Mouse (Mus musculus): ENCODE measurements around the gene Hist1h2ao. TPM values are rescaled to one million over a fixed set of nuclear protein-coding genes. Genes with fewer than 3 reads are reported as not detected.
"Not testable (repeated sequence)": the region's sequence is repeated elsewhere in the genome, so short reads cannot be mapped to it uniquely, and the experiment has no call there.

The Hist1h2ao gene
- not detected in 2 replicates for polyA plus RNA-seq (2012; ENCODE audit: insufficient read depth, insufficient read length, missing spikeins)

DNA sequence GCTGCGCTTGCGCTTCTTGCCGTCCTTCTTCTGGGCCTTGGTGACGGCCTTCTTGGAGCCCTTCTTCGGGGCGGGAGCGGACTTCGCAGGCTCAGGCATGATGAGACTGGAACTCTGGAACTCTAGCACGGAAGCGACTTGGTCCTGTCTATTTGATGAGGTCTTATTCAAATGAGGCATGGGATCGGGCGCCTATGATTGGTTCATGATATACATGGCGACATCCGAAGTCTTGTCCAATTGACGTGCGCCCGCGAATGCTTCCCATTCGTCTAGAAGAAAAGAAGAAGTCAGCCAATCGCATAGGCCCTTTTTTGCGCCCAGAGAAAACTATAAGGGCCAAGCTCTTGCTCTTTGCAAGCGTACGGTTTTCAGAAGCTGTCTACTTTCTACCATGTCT lies at the start of gene Hist1h2ao, which contains the start of gene Hist1h2bq:
Gene Hist1h2ao, plus strand, starts transcription at position 393 of the 400 bp plus-strand sequence.
Gene Hist1h2bq, minus strand, starts transcription at position 125 of the 400 bp plus-strand sequence.
- H3K27ac ChIP-seq (replicated peaks; ENCODE audit: low read depth, low read length); H3K4me1 ChIP-seq (ENCODE audit: control insufficient read depth, insufficient read depth, insufficient read length, low read length); H3K4me3 ChIP-seq (ENCODE audit: insufficient read depth, low read depth, low read length): not testable (repeated sequence)

DNA sequence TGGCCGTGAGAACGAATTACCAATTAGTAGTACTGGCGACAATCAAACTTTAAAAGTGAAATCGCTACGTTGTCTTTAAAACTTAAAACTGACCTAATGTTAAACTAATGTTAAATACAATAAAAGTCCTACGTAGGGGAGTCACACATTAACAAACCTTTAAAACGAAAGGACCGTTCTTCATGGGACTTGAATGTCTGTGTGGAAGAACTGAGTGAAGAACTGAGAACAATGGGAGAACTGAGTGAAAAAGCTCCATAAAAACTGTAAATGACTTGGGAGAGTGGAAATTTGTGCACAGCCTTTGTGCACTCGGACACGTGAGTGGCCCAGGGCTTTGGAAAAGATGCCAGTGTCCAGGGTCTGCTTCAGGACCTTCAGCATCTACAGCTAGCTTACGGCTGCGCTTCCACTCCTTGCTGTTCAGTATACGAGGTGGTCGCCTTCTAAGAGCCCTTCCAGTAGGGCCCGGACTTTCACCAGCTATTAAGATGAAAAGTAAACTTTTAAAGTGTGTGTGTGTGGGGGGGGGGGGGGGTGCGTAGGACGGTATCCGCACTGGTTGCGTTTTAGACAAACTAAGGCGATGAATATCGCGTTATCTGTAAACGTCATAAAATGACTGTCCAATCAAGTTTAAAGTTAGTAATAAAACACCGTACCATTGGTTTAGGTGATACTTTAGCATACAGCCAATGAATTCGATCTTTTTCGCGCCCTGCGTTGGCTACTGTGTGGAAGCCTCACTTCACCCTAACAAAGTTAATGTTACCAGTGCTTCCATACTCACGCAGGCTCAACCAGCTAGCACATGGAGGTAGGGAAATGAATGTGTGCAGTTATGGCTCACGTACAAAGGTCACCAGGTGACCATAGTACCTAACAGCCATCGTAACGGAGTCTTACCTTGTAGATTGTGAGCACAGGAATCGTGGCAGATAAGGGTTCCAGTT lies 31.2 kb upstream of the Hist1h2ao start:
- H3K4me3 ChIP-seq (ENCODE audit: insufficient read depth, low read depth, low read length), result peak overlapping the region; percentile 75
- H3K27ac ChIP-seq (replicated peaks; ENCODE audit: low read depth, low read length), result no peak overlapping the region
- H3K4me1 ChIP-seq (ENCODE audit: control insufficient read depth, insufficient read depth, insufficient read length, low read length), result no peaks in the 10 kb centered on the region

DNA sequence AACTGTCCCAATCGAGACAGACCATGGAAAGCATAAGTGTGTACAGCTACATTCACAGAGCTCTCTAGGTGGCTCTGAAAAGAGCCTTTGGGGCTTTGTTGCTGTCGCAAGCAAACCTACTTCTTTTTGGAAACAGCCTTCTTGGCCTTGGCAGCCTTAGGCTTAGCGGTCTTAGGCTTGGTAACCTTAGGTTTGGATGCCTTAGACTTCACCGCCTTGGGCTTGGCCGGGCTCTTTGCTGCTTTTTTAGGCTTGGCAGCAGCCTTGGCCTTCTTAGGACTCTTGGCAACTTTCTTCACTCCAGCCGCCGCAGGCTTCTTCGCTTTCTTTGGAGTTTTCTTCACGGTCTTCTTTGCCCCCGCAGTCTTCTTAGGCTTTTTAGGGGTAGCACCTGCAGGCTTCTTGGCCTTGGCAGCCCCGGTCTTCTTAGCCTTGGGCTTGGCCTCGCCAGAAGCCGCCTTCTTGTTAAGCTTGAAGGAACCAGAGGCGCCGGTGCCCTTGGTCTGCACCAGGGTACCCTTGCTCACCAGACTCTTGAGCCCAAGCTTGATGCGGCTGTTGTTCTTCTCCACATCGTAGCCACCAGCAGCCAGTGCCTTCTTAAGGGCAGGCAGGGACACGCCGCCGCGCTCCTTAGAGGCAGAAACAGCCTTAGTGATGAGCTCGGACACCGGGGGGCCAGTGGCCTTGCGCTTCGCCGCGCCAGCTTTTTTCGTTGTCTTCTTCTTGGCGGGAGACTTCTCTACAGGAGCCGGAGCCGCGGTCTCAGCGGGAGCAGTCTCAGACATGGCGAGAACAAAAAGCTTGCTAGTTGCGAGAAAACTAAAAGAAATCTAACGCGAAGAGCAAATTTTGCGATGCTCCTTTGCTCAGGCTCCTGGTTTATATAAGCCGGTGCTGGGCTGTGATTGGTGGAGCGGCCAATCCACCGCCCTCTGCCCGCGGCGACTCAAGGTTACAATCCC lies 30.2 kb upstream of the Hist1h2ao start, which contains the start of gene Hist1h1b:
Gene Hist1h1b, minus strand, starts transcription at position 859 of the 965 bp plus-strand sequence.
- no peak within 1 kb of the TSS for H3K27ac ChIP-seq (replicated peaks; ENCODE audit: low read depth, low read length)
- no peaks in the 10 kb centered on the region for H3K4me1 ChIP-seq (ENCODE audit: control insufficient read depth, insufficient read depth, insufficient read length, low read length)
- H3K4me3 ChIP-seq (ENCODE audit: insufficient read depth, low read depth, low read length), result peak within 1 kb of the TSS; percentile 75

DNA sequence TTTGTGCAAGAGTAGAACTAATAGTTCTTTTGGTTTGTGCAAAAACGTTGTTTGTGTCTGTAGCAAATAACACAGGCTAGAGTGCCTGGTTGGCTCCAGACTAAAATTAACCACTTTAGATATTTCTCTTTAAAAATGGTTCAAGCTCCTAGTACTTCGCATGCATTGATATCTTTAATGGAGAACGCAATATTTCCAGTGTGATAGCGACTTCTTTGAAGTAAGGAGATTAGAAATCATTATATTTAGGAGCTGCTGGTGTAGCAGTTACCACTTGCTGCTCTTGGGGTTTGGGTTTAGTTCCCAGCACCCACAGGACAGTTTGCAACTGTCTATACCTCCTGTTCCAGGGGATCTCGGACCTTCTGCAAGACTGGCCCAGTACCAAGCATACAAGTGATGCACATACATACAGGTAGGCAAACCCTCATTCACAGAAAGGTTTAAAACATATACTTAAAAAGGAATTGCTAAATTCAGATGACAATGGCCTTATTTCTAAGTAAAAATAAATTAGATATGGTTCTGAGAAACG lies 29.2 kb upstream of the Hist1h2ao start:
- no peaks in the 10 kb centered on the region for H3K4me1 ChIP-seq (ENCODE audit: control insufficient read depth, insufficient read depth, insufficient read length, low read length)
- no peak overlapping the region for H3K4me3 ChIP-seq (ENCODE audit: insufficient read depth, low read depth, low read length)
- H3K27ac ChIP-seq (replicated peaks; ENCODE audit: low read depth, low read length), result no peak overlapping the region

DNA sequence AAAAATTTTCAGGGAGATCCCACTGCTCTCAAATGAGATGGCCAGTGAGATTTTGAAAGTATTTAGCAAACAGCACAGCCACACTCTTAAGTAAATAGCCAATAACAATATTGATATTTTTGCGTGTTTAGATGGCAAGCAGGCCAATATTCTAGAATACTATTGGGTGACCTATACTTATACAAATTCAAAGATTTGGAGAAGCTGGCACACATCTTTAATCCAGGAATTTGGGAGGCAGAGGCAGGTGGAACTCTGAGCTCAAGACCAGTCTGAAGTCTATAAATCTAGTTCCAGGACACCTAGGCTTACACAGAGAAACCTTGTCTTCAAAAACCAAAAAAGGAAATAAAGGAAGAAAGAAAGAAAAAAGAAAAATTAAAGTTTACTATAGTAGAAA lies 28.6 kb upstream of the Hist1h2ao start:
- Histone ChIP-seq H3K4me3 (ENCODE audit: insufficient read depth, low read depth, low read length) (no peak overlapping the region), H3K27ac (replicated peaks; ENCODE audit: low read depth, low read length) (no peak overlapping the region), H3K4me1 (ENCODE audit: control insufficient read depth, insufficient read depth, insufficient read length, low read length) (no peaks in the 10 kb centered on the region)

DNA sequence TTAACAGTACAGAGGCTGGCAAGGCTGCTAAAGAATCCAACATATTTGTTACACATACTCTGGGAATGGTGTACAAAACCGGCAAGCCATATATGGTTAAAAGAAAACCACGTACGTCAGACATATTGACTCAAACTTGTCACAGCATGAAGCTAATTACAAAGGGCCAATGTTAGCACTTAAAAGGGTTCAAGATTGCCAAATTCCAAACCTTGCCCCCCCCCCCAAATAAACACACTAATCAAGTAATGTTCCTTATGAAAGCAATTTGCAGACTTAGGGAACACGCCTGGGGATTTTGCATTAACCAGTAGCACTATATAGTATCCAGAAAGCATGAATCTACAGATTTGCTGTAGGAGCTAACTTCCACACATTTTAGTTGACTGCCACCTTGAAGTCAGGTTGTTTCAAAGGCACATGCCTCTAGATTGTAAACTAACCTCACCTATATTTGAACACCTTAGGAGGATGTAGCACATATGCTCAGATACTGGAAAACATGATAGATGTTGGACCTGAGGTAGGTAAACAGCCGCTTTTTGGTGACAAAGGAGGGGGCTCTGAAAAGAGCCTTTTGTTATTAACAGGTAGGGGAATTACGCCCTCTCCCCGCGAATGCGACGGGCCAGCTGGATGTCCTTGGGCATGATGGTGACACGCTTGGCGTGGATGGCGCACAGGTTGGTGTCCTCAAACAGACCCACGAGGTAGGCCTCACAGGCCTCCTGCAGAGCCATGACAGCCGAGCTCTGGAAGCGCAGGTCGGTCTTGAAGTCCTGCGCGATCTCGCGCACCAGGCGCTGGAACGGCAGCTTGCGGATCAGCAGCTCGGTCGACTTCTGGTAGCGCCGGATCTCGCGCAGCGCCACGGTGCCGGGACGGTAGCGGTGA lies 27.7 kb upstream of the Hist1h2ao start:
- H3K27ac ChIP-seq (replicated peaks; ENCODE audit: low read depth, low read length); H3K4me1 ChIP-seq (ENCODE audit: control insufficient read depth, insufficient read depth, insufficient read length, low read length): not testable (repeated sequence)
- H3K4me3 ChIP-seq (ENCODE audit: insufficient read depth, low read depth, low read length), result peak overlapping the region; percentile 57

DNA sequence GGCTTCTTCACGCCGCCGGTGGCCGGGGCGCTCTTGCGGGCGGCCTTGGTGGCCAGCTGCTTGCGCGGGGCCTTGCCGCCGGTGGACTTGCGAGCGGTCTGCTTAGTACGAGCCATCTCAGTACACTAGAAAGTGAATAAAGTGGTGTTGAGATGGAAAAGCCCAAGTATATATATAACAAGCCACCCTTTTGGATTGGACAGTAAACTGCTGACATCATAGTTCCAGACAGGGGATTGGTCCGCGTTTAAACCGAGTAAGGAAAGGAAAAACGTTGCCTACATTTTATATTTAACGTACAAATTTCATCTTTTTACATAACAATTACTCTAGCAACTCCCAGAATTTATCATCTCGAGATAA lies 27.0 kb upstream of the Hist1h2ao start, which contains the start of gene Hist1h3i:
Gene Hist1h3i, minus strand, starts transcription at position 116 of the 363 bp plus-strand sequence.
- Histone ChIP-seq H3K4me1 (ENCODE audit: control insufficient read depth, insufficient read depth, insufficient read length, low read length) (no peaks in the 10 kb centered on the region), H3K27ac (replicated peaks; ENCODE audit: low read depth, low read length) (no peak within 1 kb of the TSS), H3K4me3 (ENCODE audit: insufficient read depth, low read depth, low read length) (peak within 1 kb of the TSS; percentile 57)

DNA sequence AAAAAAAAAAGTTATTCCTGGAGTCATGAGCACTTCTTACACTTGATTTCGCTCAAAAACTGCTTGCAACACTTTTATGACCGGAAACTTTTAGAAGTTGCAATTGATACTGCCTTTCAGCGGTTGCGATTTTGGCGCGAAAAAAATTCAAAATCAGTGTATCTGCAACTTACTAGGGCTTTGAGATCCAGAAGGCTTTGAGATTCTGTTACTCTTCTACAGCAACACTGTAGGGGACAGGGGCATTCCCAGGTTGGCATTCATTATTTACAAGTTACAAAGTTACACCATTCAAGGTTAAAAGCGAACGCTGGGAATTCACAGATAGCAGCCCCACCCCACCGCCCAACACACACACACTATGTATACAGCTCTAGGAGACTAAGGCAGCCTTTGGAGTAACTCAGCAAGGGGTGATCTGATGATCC lies 26.5 kb upstream of the Hist1h2ao start:
- Histone ChIP-seq H3K4me1 (ENCODE audit: control insufficient read depth, insufficient read depth, insufficient read length, low read length) (no peaks in the 10 kb centered on the region), H3K4me3 (ENCODE audit: insufficient read depth, low read depth, low read length) (peak overlapping the region; percentile 31), H3K27ac (replicated peaks; ENCODE audit: low read depth, low read length) (no peak overlapping the region)

DNA sequence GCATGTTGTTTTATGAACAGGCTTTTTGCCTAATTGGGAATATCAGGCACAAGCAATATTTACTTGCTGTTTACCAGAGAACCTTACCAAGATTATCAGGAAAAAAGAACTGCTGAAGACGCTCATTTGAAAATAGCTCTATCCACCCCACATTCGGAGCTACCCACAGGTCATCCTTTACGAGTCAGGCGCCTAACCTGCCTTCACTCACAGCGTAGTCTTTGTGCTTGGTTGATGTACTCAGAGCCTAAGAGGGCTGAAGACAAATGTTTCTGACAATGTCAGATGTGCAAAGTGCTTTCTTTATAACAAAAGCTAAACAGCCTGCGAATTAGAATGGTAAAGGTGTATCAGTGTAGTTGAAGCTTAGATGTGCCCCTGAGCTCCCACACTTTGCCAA lies 26.0 kb upstream of the Hist1h2ao start:
- Histone ChIP-seq H3K4me3 (ENCODE audit: insufficient read depth, low read depth, low read length) (no peak overlapping the region), H3K4me1 (ENCODE audit: control insufficient read depth, insufficient read depth, insufficient read length, low read length) (no peaks in the 10 kb centered on the region), H3K27ac (replicated peaks; ENCODE audit: low read depth, low read length) (no peak overlapping the region)

DNA sequence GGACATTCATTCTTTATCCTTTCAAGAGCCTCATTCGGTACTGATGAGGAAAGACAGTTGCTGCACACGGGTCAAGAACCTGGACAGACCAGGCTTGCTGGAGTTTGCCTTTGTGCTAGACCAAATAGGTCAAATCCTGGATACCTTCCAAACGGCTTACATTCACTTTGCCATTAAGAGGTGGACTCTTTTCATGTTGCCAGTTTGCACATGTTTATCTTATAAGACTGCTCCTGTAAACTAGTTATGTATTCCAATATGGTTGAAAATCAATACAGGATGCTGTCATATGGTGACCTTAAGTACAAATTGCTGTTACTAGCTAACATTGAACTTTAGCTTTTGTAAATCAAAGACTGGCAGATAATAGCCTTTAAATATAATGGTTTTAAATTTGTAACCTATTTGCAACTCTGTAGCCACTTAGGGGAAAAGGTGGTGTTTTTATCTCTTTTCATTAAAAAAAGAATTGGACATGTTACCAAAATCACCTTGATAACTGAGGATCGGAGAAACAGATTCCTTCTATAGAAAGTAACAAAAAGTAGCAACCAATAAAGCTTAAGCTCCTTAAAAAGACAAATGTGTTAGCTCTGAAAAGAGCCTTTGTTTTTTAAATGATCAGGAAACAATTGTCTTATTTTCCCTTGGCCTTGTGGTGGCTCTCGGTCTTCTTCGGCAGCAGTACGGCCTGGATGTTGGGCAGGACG lies 23.9 kb upstream of the Hist1h2ao start:
- no peak overlapping the region for H3K27ac ChIP-seq (replicated peaks; ENCODE audit: low read depth, low read length)
- H3K4me3 ChIP-seq (ENCODE audit: insufficient read depth, low read depth, low read length), result peak overlapping the region; percentile 48

DNA sequence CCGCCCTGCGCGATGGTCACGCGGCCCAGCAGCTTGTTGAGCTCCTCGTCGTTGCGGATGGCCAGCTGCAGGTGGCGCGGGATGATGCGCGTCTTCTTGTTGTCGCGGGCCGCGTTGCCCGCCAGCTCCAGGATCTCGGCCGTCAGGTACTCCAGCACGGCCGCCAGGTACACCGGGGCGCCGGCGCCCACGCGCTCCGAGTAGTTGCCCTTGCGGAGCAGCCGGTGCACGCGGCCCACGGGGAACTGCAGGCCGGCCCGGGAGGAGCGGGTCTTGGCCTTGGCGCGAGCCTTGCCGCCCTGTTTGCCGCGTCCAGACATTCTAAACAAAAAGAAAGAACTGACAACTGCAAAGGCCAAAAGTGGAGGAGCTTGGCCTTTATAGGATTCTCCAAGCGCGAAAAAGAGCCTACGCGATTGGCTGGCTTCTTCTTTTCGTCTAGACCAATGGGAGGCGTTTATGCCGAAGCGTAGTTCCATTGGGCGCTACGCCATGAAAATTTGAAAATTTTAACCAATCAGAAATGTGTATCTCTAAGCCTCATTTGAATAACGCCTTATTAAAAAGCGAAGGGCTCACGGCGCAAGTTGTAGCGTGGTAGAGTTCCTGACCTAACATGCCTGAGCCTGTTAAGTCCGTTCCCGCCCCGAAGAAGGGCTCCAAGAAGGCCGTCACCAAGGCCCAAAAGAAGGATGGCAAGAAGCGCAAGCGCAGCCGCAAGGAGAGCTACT lies 23.2 kb upstream of the Hist1h2ao start, which contains the start of the genes Hist1h2an and Hist1h2bp:
Gene Hist1h2an, minus strand, starts transcription at position 320 of the 731 bp plus-strand sequence.
Gene Hist1h2bp, plus strand, starts transcription at position 563 of the 731 bp plus-strand sequence.
- not testable (repeated sequence) for H3K4me1 ChIP-seq (ENCODE audit: control insufficient read depth, insufficient read depth, insufficient read length, low read length); H3K27ac ChIP-seq (replicated peaks; ENCODE audit: low read depth, low read length)
- peak within 1 kb of the TSS; percentile 52 for H3K4me3 ChIP-seq (ENCODE audit: insufficient read depth, low read depth, low read length)

More for the DNA sequence above, 23.9 kb upstream of the Hist1h2ao start:
- H3K4me1 ChIP-seq (ENCODE audit: control insufficient read depth, insufficient read depth, insufficient read length, low read length), result no peaks in the 10 kb centered on the region

DNA sequence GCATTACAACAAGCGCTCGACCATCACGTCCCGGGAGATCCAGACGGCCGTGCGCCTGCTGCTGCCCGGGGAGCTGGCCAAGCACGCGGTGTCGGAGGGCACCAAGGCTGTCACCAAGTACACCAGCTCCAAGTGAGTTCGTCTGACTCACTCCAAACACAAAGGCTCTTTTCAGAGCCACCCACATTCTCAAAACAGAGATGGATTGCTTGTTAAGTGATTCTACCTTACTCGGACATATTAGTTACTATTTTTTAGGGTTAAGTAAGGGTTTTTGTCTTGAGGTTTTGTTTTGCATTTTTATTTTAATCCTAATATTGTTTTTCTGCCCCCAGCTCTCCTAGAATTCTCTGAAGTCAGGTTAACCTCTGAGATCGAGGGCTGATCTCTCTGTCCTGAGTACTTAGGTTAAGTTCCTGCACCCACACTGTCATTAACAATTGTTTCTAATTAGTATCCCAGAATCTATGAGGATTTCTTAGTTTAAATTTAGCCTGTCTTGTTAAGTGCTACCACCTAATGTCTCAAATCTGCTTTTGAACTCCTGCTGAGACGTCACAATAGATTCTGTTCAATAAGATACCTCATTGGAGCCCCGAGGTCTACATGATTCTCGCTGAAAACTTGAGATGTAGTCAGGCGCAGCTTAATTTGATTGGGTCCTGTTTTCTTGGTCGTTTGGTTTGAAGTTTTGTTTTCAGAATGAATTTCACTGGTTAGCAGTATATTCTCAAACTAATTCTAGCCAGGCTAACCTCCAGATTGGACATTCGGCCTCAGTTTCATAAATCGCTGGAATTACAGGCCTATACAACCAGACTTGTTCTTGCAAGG lies 22.3 kb upstream of the Hist1h2ao start:
- Histone ChIP-seq H3K27ac (replicated peaks; ENCODE audit: low read depth, low read length) (no peak overlapping the region), H3K4me1 (ENCODE audit: control insufficient read depth, insufficient read depth, insufficient read length, low read length) (no peaks in the 10 kb centered on the region), H3K4me3 (ENCODE audit: insufficient read depth, low read depth, low read length) (no peak overlapping the region)

Data from brown adipose tissue, adult 24 weeks (tissue).